Mouse (Mus musculus) kidney, adult 2 months (tissue): ENCODE data around the gene Fam78a.

Experiments
- CTCF ChIP-seq: fragments of 200-500 bp; conservative IDR thresholded peaks from 2 replicates; pipeline ENCODE4 v1.5.1; 2011; ENCODE audit warnings: low read depth, mild to moderate bottlenecking, control low read depth, low read length, moderate library complexity, mixed read lengths; ENCODE audit not compliant: insufficient read depth, insufficient read length
- POLR2A ChIP-seq: fragments of 200-500 bp; IDR thresholded peaks from one replicate; pipeline ENCODE4 v1.6.1; 2011; ENCODE audit warnings: low read depth, low read length, control low read depth

- TF ChIP-seq POLR2A (no peak), CTCF (no peak)
Observed at GRCm38 (mm10) chr2:32091956-32092355, 7.3 kb upstream of the Fam78a start.
